Mouse (Mus musculus) midbrain, embryonic 14.5 days (tissue): Measurements from ENCODE around the gene Tbxas1. TPM values are rescaled to one million over a fixed set of nuclear protein-coding genes. Genes with fewer than 3 reads are reported as not detected.

Source experiments
- ATAC-seq: fragments of 200-750 bp; cut with Nextera tagmentation; 2 replicates; pipeline ENCODE4 v1.8.0; 2017; ENCODE audit warnings: moderate number of reproducible peaks, moderate library complexity; ENCODE audit not compliant: low FRiP score, low TSS enrichment
- DNase-seq: peaks from one replicate; pipeline ENCODE4 v3.0.0-alpha.2; 2015
- H3K27ac ChIP-seq: fragments of 300-500 bp; sonication (generic); replicated peaks from 2 replicates; pipeline ENCODE4 v1.5.1; 2014; ENCODE audit warnings: mild to moderate bottlenecking, low read depth, low read length, moderate library complexity
- H3K27me3 ChIP-seq: fragments of 300-500 bp; sonication (generic); 2 replicates; pipeline ENCODE4 v1.6.1; 2014; ENCODE audit warnings: low read length, control low read depth, mixed read lengths; ENCODE audit not compliant: control insufficient read depth, insufficient read depth
- H3K36me3 ChIP-seq: fragments of 300-500 bp; sonication (generic); 2 replicates; pipeline ENCODE4 v1.6.1; 2014; ENCODE audit warnings: low read length, control low read depth; ENCODE audit not compliant: control insufficient read depth, insufficient read depth
- H3K4me1 ChIP-seq: fragments of 300-500 bp; sonication (generic); 2 replicates; pipeline ENCODE4 v1.6.1; 2014; ENCODE audit warnings: mild to moderate bottlenecking, antibody characterized with exemption, low read length, control low read depth; ENCODE audit not compliant: control insufficient read depth, insufficient read depth
- H3K4me2 ChIP-seq: fragments of 300-500 bp; sonication (generic); 2 replicates; pipeline ENCODE4 v1.6.1; 2014; ENCODE audit warnings: mild to moderate bottlenecking, low read length, moderate library complexity
- H3K4me3 ChIP-seq: fragments of 300-500 bp; sonication (generic); replicated peaks from 2 replicates; pipeline ENCODE4 v1.5.1; 2014; ENCODE audit warnings: low read depth, low read length
- H3K9ac ChIP-seq: fragments of 300-500 bp; sonication (generic); replicated peaks from 2 replicates; pipeline ENCODE4 v1.6.1; 2014; ENCODE audit warnings: mild to moderate bottlenecking, low read length, moderate library complexity
- H3K9me3 ChIP-seq: fragments of 300-500 bp; sonication (generic); 2 replicates; pipeline ENCODE4 v1.6.1; 2016; ENCODE audit warnings: low read length, control low read depth, mixed read lengths; ENCODE audit not compliant: control insufficient read depth
- WGBS: fragments of 180-500 bp; shearing (Covaris S2); extraction: QIAGEN DNeasy Blood & Tissue Kit; methylation state at CpG from one replicate; pipeline ENCODE4 v1.1.7; 2014; 5-methylcytosine and 5-hydroxymethylcytosine counted together
- polyA plus RNA-seq: library from polyadenylated mRNA; unstranded; fragments of >200 nt; fragmentation: Nextera tagmentation; extraction: Ambion mirVana; gene quantifications from 2 replicates; pipeline ENCODE4 v1.2.1, GENCODE M21; 2014

The Tbxas1 gene
- polyA plus RNA-seq, 1 experiment from 2014 or later, result 1.6 TPM

DNA sequence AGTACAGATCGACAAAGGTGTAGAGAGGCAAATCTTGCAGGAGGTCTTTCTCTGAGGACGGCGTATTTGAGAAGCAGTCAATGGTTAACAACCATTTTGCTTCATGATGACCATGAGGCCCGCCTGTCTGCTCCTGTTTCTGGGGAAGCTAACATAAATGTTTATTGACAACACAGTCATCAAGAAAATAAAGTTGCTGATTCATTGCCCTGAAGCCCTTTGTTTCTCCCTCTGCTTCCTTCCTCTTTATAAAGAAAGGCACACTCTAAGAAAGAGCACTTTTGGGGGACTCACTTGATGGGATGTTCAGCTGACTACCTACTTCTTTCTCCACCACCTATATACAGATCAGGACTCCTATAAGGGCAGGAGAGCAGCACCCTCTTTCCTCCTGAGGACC lies 43.5 kb downstream of the Tbxas1 start:
- no peak overlapping the region for H3K4me2 ChIP-seq
- H3K9me3 ChIP-seq, result no peaks in the 10 kb centered on the region
- H3K36me3 ChIP-seq, result no peaks in the 10 kb centered on the region
- H3K4me3 ChIP-seq, result no peak overlapping the region
- peaks cover 9% of the 10 kb centered on the region; the same call in 1 of the 2 replicates for H3K4me1 ChIP-seq
- ATAC-seq (no peak), DNase-seq (no peak)
- 92% methylated on average over 4 of the region's 4 CpGs for WGBS
- H3K9ac ChIP-seq, result no peak overlapping the region
- no peak overlapping the region for H3K27ac ChIP-seq
- no peaks in the 10 kb centered on the region for H3K27me3 ChIP-seq

DNA sequence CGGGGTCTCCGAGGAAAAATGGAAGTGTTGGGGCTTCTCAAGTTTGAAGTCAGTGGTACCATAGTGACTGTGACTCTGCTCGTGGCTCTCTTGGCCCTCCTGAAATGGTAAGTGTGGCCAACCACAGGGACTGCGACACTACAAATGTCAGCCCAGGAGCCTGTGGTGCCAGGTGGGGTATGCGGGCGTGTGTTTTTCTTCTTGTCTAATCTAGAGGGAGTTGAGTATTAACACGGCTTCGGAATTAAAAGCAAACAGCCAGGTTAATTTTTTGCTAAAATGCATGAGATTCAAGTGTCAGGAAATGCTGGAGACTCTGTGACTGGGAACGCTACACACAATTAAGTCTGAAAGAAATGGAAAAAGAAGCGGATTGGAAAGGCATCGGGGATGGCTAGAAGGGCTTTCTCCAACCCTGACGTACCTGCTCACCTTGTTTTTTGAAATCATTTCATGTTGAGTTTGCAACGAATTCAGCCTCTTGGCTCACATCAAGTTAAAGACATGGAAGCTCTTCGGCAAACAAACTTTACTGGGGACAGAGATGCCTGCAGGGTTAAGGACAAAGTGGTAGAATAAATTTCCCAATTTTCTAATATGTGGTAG lies 44.0 kb downstream of the Tbxas1 start:
- Histone ChIP-seq H3K27ac (no peak overlapping the region), H3K4me1 (peaks cover 4% of the 10 kb centered on the region; the same call in 1 of the 2 replicates), H3K27me3 (no peaks in the 10 kb centered on the region), H3K9me3 (no peaks in the 10 kb centered on the region), H3K4me2 (no peak overlapping the region), H3K36me3 (no peaks in the 10 kb centered on the region), H3K4me3 (no peak overlapping the region), H3K9ac (no peak overlapping the region)
- 88% methylated on average over 14 of the region's 14 CpGs for WGBS
- no peak for ATAC-seq
- no peak for DNase-seq

DNA sequence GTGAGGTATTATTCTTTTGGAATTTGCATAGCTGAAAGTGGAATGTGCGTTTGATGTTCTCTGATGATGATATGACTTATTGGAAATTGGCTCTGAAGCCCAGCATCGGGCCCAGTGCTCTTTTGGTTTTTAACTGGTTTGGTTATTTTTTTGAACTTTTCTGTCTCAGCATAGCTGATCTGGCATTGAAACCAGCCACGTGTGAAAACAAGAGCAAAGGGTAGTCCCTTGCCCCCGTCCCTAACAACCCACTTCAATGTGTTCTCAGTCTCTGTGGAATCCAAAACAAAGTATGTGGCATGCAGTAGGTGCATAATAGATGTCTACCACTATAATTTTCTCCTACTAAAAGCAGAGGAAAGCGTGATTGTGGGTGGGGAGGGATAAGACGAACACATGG lies 44.9 kb downstream of the Tbxas1 start:
- WGBS, result 77% methylated on average over 6 of the region's 6 CpGs
- Histone ChIP-seq H3K9ac (no peak overlapping the region), H3K4me3 (no peak overlapping the region), H3K4me2 (no peak overlapping the region), H3K36me3 (no peaks in the 10 kb centered on the region), H3K9me3 (no peaks in the 10 kb centered on the region), H3K27ac (no peak overlapping the region), H3K4me1 (no peaks in the 10 kb centered on the region), H3K27me3 (no peaks in the 10 kb centered on the region)
- no peak for DNase-seq
- no peak for ATAC-seq

DNA sequence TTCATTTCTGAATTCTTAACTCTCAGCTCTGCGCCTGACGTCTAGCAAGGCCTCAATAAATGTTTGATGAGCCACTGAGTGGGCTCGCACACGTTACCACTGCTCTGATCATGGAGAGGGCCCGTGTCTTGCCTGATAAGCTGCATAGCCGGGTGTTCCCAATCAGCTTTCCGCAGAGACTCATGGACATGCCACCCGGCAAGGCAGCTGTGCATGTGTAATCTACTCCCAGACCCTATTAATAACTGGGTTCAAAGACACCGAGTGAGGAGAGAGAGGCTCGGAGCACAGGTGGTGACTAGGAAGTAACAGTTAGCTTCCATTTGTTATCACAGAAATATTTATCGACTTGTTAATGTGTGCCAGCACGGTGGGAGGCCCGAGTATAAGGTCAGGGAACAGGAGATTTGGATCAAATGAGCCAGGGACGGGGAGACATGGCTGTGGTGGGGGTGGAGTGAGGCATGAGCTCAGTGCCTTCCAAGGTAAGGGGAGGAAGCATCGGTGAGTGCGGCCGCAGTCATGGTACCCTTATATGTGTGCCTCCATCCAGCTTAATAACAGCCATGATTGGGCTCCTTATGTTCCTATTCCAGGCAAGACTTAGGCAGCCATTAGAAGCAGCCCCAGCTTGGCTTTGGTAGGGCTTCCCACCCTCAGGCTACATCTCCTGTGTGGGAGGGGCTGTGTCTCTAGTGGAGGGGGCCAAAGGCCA lies 46.0 kb downstream of the Tbxas1 start:
- DNase-seq (peak; percentile 36), ATAC-seq (no peak)
- WGBS, result 72% methylated on average over 17 of the region's 17 CpGs

DNA sequence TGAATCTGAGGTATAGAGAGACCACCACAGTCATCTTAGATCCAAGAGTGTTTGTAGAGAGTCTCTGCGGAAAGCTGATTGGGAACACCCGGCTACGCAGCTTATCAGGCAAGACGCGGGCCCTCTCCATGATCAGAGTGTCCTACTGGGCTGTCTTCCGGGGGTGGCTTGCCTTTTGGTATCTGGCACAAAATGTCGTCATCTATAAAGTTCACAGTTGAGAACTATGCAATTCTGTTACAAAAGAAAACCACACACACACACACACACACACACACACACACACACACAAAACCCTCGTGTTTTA lies 46.6 kb downstream of the Tbxas1 start:
- 89% methylated on average over 8 of the region's 8 CpGs for WGBS
- no peaks in the 10 kb centered on the region for H3K36me3 ChIP-seq
- H3K27ac ChIP-seq, result no peak overlapping the region
- no peak overlapping the region for H3K4me3 ChIP-seq
- no peak overlapping the region for H3K4me2 ChIP-seq
- DNase-seq (no peak), ATAC-seq (no peak)
- no peaks in the 10 kb centered on the region for H3K27me3 ChIP-seq
- no peaks in the 10 kb centered on the region for H3K4me1 ChIP-seq
- H3K9ac ChIP-seq, result no peak overlapping the region
- H3K9me3 ChIP-seq, result no peaks in the 10 kb centered on the region

More for the DNA sequence above, 46.0 kb downstream of the Tbxas1 start:
- Histone ChIP-seq H3K4me1 (no peaks in the 10 kb centered on the region), H3K4me2 (no peak overlapping the region), H3K9me3 (no peaks in the 10 kb centered on the region), H3K4me3 (no peak overlapping the region), H3K27me3 (no peaks in the 10 kb centered on the region), H3K36me3 (no peaks in the 10 kb centered on the region), H3K9ac (no peak overlapping the region), H3K27ac (no peak overlapping the region)

DNA sequence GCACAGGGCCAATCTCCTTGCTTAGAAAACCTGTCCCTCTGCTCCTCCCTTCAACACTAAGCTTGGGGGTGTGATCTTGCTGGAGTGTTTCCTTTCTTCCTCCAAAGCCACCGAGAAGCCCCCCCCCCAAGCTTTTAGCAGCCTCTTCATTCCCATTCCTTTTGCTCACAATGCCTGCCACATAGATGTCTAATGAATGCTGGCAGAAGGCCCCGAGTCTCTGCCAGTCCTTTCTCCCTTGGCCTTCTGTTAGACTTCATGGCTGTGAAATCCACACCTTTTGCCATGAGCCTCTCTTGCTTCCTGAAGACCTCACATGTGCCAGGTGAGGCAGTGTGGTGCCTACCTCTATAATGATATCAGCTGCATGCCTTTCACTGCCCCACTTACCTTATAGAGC lies 47.3 kb downstream of the Tbxas1 start:
- 48% methylated on average over 2 of the region's 2 CpGs for WGBS
- Histone ChIP-seq H3K27ac (no peak overlapping the region), H3K4me1 (no peaks in the 10 kb centered on the region), H3K4me2 (no peak overlapping the region), H3K36me3 (no peaks in the 10 kb centered on the region), H3K9me3 (no peaks in the 10 kb centered on the region), H3K9ac (no peak overlapping the region), H3K27me3 (no peaks in the 10 kb centered on the region), H3K4me3 (no peak overlapping the region)
- ATAC-seq, result no peak
- DNase-seq, result peak; percentile 19

DNA sequence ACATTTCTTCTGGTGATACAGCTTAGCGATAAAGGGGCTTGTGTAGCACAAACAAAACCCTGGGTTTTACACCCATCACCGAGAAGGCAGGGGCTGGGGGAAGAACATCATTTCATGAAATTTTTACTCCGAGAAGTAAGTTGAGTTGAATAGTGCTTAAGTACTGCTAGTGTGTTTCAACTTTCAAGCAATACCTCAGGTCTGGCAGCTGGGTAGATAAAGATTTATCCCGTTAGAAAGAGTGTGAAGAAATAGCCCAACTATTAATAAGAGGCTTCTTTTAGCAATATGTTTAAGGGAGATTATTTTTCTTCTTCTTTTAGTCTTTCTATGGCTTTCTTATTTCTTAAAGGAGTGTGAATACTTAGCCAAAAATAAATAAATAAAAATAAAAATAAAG lies 48.2 kb downstream of the Tbxas1 start:
- no peak overlapping the region for H3K4me3 ChIP-seq

DNA sequence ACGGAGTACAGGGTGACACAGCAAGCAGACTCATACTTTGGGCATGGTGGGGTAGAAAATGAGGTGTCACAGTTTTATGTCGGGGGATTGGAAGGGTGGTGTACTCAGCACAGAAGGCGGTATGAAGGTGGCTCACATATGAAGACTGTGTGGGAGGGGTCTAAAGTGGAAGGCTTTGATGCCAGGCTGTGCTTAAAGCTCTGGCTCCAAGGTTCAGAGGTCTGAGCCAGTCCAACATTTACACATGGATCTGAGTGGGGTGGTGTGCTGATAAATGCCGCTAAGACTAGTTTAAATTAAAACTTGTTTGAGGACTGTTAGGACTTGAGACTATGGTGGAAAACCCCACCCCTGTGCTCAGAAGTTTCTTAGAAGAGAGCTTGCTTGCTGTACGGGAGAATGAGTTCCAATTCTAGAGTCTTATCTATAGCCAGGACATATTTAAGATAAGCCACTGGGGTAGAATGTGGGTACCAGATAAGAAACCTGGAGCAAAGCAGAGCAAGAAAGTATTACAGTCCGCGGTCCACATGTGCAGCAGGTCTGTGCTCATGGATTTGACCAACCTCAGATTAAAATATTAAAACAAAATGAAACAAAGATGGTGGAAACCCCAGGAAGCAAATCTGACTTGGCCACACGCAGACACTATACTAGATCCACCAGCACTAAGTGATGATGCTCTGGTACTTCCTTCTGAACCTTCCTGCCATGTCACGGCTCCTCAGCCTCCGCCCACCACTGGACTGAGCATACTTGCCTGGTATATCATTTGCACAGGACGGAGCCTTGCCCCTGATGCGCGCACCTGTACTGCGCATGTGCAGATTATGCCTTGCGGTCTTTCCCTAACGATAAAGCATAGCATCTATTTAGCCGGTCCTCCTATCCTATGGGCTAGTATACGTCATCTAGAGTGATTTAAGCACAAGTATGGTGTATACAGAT lies 48.9 kb downstream of the Tbxas1 start:
- no peak overlapping the region for H3K4me3 ChIP-seq
- no peak overlapping the region for H3K9ac ChIP-seq
- no peak overlapping the region for H3K27ac ChIP-seq
- H3K36me3 ChIP-seq, result no peaks in the 10 kb centered on the region
- 96% methylated on average over 18 of the region's 18 CpGs for WGBS
- ATAC-seq (no peak), DNase-seq (no peak)
- no peak overlapping the region for H3K4me2 ChIP-seq
- H3K27me3 ChIP-seq, result no peaks in the 10 kb centered on the region
- no peaks in the 10 kb centered on the region for H3K4me1 ChIP-seq
- no peaks in the 10 kb centered on the region for H3K9me3 ChIP-seq

More for the DNA sequence above, 48.2 kb downstream of the Tbxas1 start:
- Histone ChIP-seq H3K27ac (no peak overlapping the region), H3K9me3 (no peaks in the 10 kb centered on the region), H3K9ac (no peak overlapping the region), H3K4me2 (no peak overlapping the region), H3K4me1 (no peaks in the 10 kb centered on the region), H3K36me3 (no peaks in the 10 kb centered on the region), H3K27me3 (no peaks in the 10 kb centered on the region)
- ATAC-seq (no peak), DNase-seq (no peak)
- WGBS, result 91% methylated on average over 4 of the region's 4 CpGs
